Mouse (Mus musculus) kidney, adult 2 months (tissue): ENCODE data around the gene Tmem229b. TPM values are rescaled to one million over a fixed set of nuclear protein-coding genes. Genes with fewer than 3 reads are reported as not detected.
A peak's percentile ranks its signal among the peaks of the same experiment; 100 is the strongest.
"Not testable (repeated sequence)": the region's sequence is repeated elsewhere in the genome, so short reads cannot be mapped to it uniquely, and the experiment has no call there.

Experiments
- DNase-seq: peaks from one replicate; pipeline ENCODE4 v3.0.0; 2021
- H3K27ac ChIP-seq: fragments of 200-500 bp; 2 replicates; pipeline ENCODE4 v1.5.1; 2012; ENCODE audit warnings: low read depth, low read length, control low read depth, inconsistent platforms; ENCODE audit not compliant: insufficient read depth
- H3K27me3 ChIP-seq: fragments of 200-500 bp; replicated peaks from 2 replicates; pipeline ENCODE4 v1.6.1; 2012; ENCODE audit warnings: mild to moderate bottlenecking, moderate library complexity, low read length, inconsistent platforms; ENCODE audit not compliant: control insufficient read depth, insufficient read depth
- H3K36me3 ChIP-seq: fragments of 200-500 bp; 2 replicates; pipeline ENCODE4 v1.6.1; 2012; ENCODE audit warnings: mild to moderate bottlenecking, moderate library complexity, low read length, inconsistent platforms; ENCODE audit not compliant: control insufficient read depth, insufficient read depth
- H3K4me1 ChIP-seq: fragments of 200-500 bp; 2 replicates; pipeline ENCODE4 v1.6.1; 2011; ENCODE audit warnings: low read length; ENCODE audit not compliant: control insufficient read depth, insufficient read depth
- H3K4me3 ChIP-seq: fragments of 200-500 bp; 2 replicates; pipeline ENCODE4 v1.5.1; 2011; ENCODE audit warnings: mild to moderate bottlenecking, low read depth, low read length, control low read depth; ENCODE audit not compliant: insufficient read depth
- CTCF ChIP-seq: fragments of 200-500 bp; conservative IDR thresholded peaks from 2 replicates; pipeline ENCODE4 v1.5.1; 2011; ENCODE audit warnings: low read depth, mild to moderate bottlenecking, control low read depth, low read length, moderate library complexity, mixed read lengths; ENCODE audit not compliant: insufficient read depth, insufficient read length
- POLR2A ChIP-seq: fragments of 200-500 bp; IDR thresholded peaks from one replicate; pipeline ENCODE4 v1.6.1; 2011; ENCODE audit warnings: low read depth, low read length, control low read depth
- WGBS: fragments of 180-500 bp; shearing (Covaris S2); methylation state at CpG from one replicate; pipeline ENCODE4 v1.1.7; 2018; 5-methylcytosine and 5-hydroxymethylcytosine counted together
- polyA plus RNA-seq: library from polyadenylated mRNA; depleted of rRNA; stranded (reverse); fragments of >200 nt; gene quantifications from 2 replicates; pipeline ENCODE4 v1.2.3, GENCODE M21; 2012

Gene Tmem229b
- polyA plus RNA-seq, 1 experiment: 7.4 TPM

GRCm38 (mm10) chr12:78975836-78976235, 31.6 kb downstream of the Tmem229b start:
- no peak for DNase-seq
- Histone ChIP-seq H3K4me1 (no peaks in the 10 kb centered on the region), H3K27ac (no peak overlapping the region), H3K27me3 (no peaks in the 10 kb centered on the region), H3K36me3 (no peaks in the 10 kb centered on the region), H3K4me3 (no peak overlapping the region)
- TF ChIP-seq POLR2A (no peak), CTCF (no peak)
- WGBS: 91% methylated on average over 4 of the region's 4 CpGs

- 77% methylated on average over 5 of the region's 5 CpGs for WGBS
- TF ChIP-seq CTCF (no peak), POLR2A (no peak)
- no peaks in the 10 kb centered on the region for H3K36me3 ChIP-seq
Observed at GRCm38 (mm10) chr12:78974767-78975166, 32.7 kb downstream of the Tmem229b start.

DNA sequence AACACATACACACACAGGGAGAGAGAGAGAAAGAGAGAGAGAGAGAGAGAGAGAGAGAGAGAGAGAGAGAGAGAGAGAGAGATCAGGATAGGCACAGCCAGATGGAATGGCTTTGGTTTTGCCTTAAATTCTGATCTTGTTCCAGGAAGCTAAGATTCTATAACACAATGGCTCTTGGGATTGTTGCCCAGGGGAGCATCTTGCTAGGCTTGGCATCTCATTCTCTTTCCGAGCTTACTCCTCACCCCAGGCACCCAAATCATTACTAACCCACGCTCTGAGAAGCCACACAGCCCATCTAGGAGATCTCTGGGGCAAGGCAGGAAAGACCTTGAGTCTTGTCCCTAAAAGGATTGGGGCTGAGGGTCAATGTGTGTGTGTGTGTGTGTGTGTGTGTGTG, 33.6 kb downstream of the Tmem229b start:
- WGBS: 94% methylated on average over 2 of the region's 2 CpGs
- DNase-seq: no peak

More at GRCm38 (mm10) chr12:78974767-78975166, 32.7 kb downstream of the Tmem229b start:
- Histone ChIP-seq H3K4me1 (no peaks in the 10 kb centered on the region), H3K27me3 (no peaks in the 10 kb centered on the region), H3K27ac (no peak overlapping the region), H3K4me3 (no peak overlapping the region)
- no peak for DNase-seq

DNA sequence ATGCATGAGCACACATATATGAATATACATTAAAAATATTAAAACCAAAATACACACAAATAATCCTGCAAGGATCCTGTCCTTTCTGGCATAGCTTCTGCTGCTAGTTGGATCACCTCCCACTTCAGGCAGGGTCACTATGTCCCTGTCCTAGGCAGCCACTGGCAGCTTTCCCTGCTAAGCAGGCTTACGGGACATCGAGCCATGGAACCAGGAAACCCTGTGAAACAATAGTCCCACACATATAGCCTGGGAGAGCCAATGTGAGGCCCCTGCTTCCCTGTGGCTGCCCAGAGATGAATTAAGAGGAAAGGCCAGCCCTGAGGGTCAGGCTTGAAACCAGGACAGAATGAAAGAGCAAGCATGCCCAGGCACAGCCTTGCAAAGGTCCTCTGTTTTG, 35.8 kb downstream of the Tmem229b start:
- H3K27me3 ChIP-seq: no peaks in the 10 kb centered on the region
- 49% methylated on average over 2 of the region's 2 CpGs for WGBS
- peak; percentile 9 for DNase-seq

More for the DNA sequence above, 33.6 kb downstream of the Tmem229b start:
- Histone ChIP-seq H3K4me1 (no peaks in the 10 kb centered on the region), H3K36me3 (no peaks in the 10 kb centered on the region), H3K4me3 (no peak overlapping the region), H3K27ac (no peak overlapping the region), H3K27me3 (no peaks in the 10 kb centered on the region)
- no peak for TF ChIP-seq CTCF

DNA sequence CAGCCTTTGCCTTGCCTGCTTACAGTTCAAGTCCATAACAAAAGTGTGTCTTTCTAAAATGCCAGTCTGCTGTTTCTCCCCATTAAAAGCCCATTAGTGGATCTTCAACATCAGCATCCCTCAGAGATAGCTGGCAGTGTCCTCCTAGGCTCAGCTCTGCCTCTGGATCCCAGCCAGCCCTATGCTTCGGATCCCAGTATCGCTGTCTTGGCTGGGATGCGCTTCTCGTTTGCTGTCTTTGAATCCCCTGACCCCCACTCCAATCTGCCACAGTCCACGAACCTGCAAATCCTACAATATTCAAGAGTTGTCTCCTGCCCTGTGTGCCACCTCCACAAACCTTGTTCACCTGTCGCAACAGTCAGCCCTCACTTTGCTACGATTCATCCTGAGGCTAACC, 36.7 kb downstream of the Tmem229b start:
- Histone ChIP-seq H3K27ac (no peak overlapping the region), H3K4me3 (no peak overlapping the region), H3K36me3 (no peaks in the 10 kb centered on the region), H3K4me1 (no peaks in the 10 kb centered on the region), H3K27me3 (no peaks in the 10 kb centered on the region)
- TF ChIP-seq POLR2A (no peak), CTCF (no peak)
- 86% methylated on average over 7 of the region's 7 CpGs for WGBS
- DNase-seq: no peak

More for the DNA sequence above, 35.8 kb downstream of the Tmem229b start:
- Histone ChIP-seq H3K4me1 (no peaks in the 10 kb centered on the region), H3K36me3 (no peaks in the 10 kb centered on the region), H3K27ac (no peak overlapping the region), H3K4me3 (no peak overlapping the region)
- no peak for TF ChIP-seq CTCF
- no peak for TF ChIP-seq POLR2A

DNA sequence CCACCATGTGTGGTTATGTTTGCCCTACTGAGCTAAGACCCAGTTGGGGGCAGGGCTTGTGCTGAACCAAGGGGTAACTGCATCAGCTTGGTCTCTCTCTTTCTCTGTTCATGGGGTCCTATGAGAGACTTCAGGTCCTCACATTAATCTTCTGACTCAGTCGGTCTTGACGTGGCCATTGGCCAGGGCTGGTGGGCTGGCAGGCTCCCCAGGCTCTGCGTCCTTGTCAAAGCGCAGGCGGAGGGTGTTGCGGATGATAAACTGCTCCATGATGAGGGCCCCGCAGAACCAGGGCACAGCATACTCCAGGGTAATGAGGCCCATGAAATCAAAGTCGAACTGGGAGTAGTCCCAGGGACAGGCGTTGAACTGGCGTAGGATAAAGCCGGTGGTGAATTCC, 42.9 kb downstream of the Tmem229b start:
- H3K4me3 ChIP-seq, H3K27ac ChIP-seq, H3K4me1 ChIP-seq, H3K36me3 ChIP-seq, DNase-seq, H3K27me3 ChIP-seq: not testable (repeated sequence)
- WGBS: 85% methylated on average over 11 of the region's 11 CpGs

GRCm38 (mm10) chr12:78956405-78956804, 51.0 kb downstream of the Tmem229b start:
- TF ChIP-seq POLR2A (no peak), CTCF (no peak)
- Histone ChIP-seq H3K36me3 (no peaks in the 10 kb centered on the region), H3K27ac (no peak overlapping the region), H3K4me3 (no peak overlapping the region), H3K4me1 (no peaks in the 10 kb centered on the region), H3K27me3 (no peaks in the 10 kb centered on the region)
- 94% methylated on average over 4 of the region's 4 CpGs for WGBS
- DNase-seq: no peak

DNA sequence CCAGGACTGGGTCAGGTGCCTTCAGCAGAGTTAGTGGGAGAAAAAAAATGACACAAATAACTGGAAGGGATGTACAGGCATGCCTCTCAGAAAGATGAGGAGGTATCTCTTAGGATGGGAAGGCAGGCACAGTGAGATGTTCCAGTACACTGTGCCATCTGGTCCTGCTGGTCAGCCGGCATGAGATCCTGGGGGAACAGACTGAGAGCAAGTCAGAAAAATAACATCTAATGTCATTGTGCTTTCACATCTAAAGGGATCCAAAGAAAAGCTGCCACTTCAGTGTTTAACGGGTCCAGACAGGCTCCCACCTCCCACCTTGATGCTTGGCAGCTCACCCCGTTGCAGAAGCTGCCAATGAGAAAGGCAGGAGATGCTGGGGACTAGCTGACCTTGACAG, 54.9 kb downstream of the Tmem229b start:
- Histone ChIP-seq H3K4me1 (no peaks in the 10 kb centered on the region), H3K4me3 (no peak overlapping the region), H3K27me3 (no peaks in the 10 kb centered on the region), H3K36me3 (no peaks in the 10 kb centered on the region), H3K27ac (no peak overlapping the region)
- no peak for DNase-seq
- no peak for TF ChIP-seq POLR2A
- TF ChIP-seq CTCF: no peak
- 53% methylated on average over 3 of the region's 3 CpGs for WGBS
